Mouse (Mus musculus): ENCODE data around the gene Ogg1.

- no peak for TF ChIP-seq CTCF (IDR thresholded peaks at IDR 0.05; ENCODE audit: low read depth)
- TF ChIP-seq EP300 (IDR thresholded peaks at IDR 0.05; ENCODE audit: low read depth) = no peak
Observed at GRCm38 (mm10) chr6:113368577-113368976, 41.8 kb downstream of the Ogg1 start.

Data from liver, postnatal 0 days (tissue).